Mouse (Mus musculus) thymus, postnatal 36 days (tissue): ENCODE results near the gene Cyp2s1.

Source experiments
- DNase-seq, 2 experiments: peaks; one replicate each; pipeline ENCODE4 v3.0.0; 2022; ENCODE audit warnings: mixed read lengths in 2 of 2

Gene Cyp2s1

DNA sequence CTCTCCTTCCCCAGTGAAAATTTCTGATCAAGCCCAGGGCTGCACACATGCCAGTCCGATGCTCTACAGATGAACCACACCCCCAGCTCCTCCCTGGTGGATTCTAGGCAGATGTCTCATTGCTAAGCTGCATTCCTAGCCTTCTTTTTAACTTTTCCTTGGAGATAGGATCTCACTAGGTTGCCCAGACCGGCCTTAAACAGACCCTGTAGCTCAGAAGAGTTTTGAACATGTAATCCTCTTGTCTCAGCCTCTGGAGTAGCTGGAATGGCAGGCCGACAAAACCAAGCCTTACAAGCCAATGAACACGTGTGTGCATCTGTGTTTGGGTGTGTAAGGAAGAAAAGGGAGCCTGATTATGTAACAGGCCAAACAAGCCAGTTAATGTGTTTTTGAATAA lies 36.0 kb downstream of the Cyp2s1 start:
- DNase-seq: no peak

DNA sequence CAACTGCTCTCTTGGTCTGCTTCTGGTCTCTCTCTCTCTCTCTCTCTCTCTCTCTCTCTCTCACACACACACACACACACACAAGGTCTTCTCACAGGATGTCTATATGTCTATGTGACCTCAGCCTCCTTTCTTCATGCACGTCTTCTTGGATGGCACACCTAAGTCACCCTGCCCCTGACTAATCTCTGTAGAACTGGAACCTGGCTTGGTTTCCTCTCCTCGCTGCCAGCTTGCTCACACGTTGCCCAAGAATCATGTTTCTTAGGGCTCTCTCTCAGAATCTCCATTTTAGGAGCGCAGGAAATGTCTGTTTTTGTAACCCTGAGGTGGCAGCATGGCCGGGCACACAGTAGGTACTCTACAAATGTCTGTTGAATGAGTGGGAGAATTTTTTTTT lies 36.7 kb downstream of the Cyp2s1 start:
- no peak for DNase-seq

DNA sequence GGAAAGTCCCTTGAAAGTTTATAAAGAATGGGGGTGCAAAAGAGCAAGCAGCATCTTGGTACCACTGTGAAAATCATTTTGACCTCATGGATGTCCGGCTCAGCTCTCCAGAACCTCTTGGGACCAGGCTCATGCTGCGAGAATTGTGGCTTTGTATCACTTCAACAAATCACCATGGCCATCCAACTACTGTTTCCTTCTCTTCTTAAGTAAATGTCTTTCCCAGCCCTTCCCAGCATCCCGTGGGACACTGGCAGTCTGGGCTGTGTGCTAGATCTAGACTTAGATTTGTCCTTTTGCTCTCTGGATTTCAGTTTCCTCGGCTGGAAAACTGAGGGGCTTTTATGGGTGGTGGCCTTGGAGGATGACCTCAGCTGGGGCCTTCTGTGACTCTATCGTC lies 48.5 kb downstream of the Cyp2s1 start:
- no peak for DNase-seq

DNA sequence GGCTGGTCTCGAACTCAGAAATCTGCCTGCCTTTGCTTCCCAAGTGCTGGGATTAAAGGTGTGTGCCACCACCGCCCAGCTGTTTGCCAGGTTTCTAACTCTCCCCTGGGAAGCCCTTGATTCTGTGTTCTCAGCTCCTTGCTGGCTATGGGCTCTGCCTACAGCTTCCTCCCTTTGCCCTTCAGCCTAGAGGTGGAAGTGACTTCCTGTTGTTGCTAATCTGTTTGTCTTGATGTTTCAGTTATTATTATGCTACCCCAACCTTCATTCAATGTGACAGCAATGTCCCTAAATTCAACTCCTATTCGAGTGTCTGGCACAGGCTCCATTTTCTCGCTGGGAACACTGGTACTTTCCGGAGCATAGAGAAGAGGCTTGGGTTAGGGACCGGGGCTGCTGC lies 50.6 kb downstream of the Cyp2s1 start:
- no peak for DNase-seq

DNA sequence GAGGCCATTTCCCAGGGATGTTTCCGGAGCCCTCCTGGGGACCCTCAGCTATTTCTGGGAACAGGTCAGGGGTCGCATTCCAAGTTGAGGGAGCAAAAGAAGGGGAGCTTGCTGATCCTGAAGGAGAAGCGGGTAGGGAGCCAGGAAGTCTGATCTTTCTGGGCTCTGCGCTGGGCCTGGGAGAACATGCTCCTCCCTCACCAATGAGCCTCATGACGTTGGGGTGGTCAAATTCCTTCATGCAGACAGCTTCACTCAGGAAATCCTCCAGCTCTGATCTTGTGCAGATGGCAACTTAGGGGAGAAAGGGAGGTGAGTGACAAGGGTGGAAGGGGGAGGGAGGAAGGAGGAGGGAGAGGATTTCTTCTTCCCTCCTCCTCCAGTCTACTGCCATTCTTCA lies 52.5 kb downstream of the Cyp2s1 start:
- no peak for DNase-seq

DNA sequence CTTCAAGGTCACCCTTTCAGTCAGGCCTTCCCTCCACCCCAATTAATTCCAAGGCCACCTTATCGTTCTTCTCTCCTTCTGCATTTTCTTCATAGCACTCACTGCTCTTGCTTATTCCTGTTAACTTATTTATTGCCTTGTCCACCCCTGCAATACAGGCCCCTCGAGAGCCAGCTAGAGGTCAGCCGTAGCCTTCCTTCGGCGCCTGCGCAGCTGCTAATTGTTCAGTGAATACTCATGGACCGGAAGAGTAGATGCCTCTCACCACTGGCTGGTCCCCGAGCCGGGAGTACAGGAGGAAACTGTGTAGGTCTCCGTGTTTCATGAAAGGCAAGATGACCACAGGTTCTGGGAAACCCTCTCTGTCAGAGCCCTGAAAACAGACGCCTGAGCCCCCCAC lies 53.0 kb downstream of the Cyp2s1 start:
- DNase-seq: no peak

DNA sequence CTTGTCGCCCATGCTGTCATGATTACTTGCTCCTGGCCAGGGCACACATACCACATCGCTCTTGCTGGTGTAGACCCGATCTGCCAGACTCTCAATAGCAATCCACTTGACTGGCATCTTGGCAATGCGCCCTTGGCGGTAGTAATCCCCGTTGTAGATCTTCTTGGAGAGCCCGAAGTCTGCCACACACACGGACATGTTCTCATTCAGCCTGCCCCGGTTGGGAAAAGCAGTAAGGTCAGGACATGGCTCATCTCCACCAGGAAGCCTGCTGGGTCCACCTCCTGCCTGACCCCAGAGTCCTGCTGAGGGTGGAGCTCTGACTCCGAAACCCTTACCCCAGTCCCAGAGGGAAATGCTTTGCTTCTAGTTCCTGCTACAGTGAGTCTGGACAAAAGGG lies 55.4 kb downstream of the Cyp2s1 start:
- no peak for DNase-seq

DNA sequence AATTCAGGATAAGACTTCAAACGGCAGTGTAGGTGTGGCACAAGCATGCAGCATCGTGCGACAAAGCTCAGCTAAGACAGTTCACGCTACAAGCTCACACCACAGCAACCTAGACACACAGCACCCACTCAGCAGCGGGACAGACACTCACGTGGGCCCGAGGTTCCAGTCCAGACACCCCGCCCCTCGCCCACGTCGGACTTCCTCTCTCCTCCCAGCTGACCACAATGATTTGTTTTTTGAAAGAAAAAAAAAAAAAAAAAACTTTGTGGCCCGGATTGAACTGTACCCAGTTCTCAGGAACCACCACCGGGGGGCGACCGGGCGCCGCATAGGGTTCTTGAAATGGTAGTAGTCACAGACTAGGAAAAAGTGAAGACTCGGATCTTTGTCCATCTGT lies 60.7 kb downstream of the Cyp2s1 start:
- DNase-seq: peak; percentile 86 to 88

DNA sequence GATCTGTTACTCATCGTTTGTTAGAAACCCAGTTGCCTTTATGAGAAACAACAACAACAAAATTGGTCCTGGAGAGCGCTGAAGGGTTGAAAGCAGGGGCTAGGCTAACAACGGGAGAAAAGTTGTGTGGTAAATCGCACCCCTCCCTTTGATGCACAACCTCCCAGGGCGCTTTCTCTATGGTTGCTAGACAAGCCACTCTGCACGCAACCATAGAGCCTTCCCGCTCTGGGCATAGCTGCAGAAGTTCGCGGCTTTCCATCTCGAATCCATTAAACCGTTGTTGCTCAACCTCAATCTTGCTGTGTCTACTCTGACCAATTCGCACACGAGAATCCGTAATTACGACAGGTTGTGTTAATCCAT lies 61.3 kb downstream of the Cyp2s1 start:
- peak; percentile 71 to 74 for DNase-seq

DNA sequence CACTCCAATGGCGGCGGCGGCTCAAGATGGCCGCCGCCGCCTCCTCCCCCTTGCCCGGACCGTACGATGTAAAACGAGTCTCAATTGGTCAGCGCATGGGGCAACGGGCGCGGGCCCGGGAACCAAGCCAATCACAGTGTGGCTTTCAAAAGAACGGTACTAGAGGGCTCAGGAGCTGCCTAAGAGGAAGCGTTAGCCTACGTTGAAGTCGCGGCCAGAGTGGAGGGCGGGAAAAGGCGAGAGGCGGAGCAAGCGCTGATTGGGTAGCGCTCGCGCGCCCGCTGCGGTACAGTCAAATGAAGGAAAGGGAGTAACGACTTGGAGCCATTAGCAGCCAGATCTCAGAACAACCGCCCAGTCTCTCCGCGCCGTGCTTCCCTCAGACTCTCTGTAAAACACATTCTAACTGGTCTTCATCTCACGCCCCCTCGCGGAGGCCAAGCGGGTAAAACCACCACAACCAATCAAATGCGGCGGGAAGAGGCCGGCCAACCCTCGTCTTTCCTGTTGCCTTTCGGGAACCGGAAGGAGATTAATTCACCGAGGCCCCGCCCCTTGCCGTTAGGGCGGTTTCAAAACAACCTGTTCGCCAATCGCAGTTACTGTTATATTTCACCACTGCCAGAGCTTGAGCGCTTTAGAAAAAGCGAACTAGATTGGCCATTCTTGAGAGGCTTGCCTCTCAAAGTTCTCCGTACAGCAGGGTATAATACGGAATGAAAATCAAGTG lies 61.8 kb downstream of the Cyp2s1 start, which contains the start of gene Hnrnpul1:
TSS of gene Hnrnpul1 (minus strand) at position 20 of the 730 bp plus-strand sequence.
- DNase-seq: peak; percentile 98

DNA sequence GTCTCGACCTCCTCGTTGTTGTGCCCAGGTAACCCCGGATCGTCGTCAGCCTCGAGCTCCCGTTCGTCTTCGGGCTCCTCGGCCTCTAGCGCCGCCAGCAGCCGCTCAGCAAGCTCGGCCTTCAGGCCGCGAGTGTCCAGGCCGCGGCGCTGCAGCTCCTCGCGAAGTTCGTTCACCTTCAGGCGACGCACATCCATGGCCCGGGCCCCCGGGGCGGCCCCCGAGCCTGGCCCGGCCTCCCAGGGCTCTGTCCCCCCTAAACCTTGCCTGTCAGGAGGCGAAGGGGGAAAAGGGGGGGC lies 62.3 kb downstream of the Cyp2s1 start:
- no peak for DNase-seq

DNA sequence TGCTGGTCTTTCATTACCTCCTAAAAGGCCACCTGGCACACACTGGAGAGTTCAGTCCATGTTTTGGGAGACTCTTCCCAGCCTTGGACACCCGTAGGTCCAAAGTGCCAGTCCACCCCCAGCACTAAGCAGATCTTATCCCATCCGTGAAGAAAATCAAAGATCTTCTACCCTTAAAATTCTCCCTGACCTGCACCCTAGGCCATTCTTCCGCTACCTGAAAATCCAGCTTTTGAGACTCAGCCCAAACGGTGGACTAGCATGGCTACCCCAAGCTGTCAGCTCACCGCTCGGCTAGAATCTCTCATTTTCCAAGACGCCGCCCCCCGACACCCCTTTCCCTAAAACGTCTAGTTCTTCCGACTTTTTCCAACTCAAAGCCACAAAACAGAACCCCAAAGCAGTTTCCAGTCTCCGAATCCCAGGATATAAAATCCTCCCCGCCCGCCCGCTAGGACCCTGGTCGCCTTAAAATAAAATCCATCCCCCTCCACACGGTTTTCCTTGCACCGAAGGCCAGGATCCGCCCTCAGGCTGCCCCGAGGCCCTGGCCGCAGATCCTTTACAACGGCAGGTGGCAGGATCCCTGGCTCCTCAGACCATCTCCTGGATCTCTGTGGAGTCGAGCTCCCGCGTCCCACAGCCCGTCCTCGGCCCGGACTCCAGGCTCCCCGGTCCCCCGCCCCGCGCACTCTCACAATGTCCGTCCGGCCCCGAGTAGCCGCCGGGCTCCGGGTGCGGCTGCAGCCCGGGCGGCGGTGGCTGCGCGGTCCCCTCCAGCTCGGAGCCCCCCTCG lies 62.9 kb downstream of the Cyp2s1 start:
- DNase-seq: no peak

DNA sequence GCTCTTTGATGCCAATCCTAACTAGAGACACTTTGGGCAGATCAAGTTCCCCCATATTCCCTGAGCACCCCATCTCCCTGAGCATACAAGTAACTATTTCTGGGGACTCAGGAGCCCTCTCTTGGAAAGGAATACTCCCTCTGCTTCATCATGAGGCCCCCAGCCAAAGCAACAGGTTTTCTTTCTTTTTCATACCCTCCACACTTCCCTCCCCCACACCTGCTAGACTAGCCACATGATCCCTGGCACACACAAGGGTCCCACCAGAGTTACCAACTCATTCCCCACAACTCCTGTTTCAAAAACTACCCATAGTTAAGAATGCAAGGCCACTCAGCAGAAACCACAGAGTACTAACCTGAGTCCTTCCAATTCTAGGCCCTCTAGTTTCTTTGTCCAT lies 63.6 kb downstream of the Cyp2s1 start:
- no peak for DNase-seq
